Mouse (Mus musculus) T-helper 17 cell (primary cell): ENCODE results near the gene Ephb3.

Experiments used
- in situ Hi-C, 2 experiments: fragments of 300-600 bp; cut with MboI, MseI; formaldehyde crosslinking; loops; 1 replicate in 1 of 2; 2 replicates in 1 of 2; pipeline ENCODE4 v1.15.1; 2025; ENCODE audit warnings: high pct_unique_total_duplicates in 2 of 2

Ephb3 gene

DNA sequence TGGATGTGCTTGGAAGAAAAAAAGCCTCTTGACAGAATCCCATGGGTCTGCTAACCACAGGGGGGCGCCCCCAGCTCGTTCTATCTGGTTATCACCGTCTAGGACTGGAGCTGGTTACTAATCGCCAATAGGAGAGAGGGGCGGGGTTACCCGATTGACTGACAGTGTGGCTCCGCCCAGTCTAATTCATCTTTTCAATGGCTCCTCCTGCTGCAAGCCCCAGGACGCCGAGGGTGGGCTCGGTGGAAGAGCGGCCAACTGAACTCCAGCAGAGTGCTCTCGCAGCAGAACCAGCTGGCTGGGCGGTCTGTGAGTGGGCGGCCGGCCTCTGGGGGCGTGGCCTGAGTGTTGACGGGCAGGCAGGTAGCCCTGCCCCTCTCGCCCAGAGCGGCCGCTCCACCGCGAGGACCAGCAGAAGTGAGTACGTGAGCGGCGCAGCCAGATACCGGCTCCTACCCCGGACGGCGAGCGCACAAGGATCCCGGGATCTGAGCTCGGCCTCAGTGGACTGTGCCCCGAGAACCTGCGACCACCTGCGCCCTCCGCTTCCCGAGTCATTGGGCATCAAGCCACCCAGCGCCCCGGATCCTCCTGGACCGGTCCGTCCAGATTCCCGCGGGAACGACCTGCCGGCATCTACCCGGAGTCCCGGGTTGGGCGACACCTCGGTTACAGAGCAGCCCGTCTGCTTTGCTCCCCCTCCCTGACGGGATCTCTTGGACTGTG, at the start of gene Ephb3:
Gene Ephb3, plus strand, starts transcription at position 389 of the 726 bp plus-strand sequence.
- in situ Hi-C loops = no loop called here

DNA sequence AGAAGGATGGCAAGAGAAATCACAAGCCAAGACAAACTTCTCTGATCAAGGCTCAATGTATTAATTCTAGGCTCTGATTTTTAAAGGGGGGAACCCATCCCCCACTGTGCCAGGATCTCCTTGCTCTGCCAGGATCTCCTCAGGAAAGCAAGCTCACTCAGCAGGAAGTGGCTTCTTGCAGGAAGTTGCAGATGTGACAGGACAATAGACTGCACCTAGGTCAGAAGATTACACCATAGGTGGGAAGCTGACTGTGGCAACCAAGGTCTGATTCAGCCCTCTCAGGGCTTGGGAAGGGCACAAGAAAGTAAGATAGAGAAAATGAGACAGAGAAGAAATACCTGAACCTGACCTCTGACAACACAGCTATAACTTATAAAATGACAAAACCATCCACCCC, 48.3 kb upstream of the Ephb3 start:
- in situ Hi-C loops = loop anchor here in 1 of 2 experiments (10.0 kb wide), 1 partner anchor 231 kb away; no protein-coding TSS in a partner anchor

DNA sequence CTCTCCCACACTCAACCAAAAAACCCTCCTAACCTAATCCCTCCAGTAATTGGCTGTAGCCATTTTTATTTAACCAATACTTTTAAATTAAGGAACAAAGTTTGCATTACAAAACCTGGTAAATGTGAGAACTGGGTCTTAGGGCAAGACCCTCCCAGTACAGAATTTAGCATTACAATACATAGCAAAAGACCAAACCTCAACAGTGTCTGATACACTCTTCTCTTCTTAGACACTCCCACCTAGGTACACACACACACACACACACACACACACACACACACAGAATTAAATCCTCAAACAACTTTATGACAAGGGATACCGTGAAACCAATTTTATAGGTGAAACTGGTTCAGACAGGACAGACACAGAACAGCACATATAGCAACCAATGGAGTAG, 45.3 kb upstream of the Ephb3 start:
- in situ Hi-C loops = loop anchor here in 1 of 2 experiments (10.0 kb wide), 1 partner anchor 234 kb away; no protein-coding TSS in a partner anchor

DNA sequence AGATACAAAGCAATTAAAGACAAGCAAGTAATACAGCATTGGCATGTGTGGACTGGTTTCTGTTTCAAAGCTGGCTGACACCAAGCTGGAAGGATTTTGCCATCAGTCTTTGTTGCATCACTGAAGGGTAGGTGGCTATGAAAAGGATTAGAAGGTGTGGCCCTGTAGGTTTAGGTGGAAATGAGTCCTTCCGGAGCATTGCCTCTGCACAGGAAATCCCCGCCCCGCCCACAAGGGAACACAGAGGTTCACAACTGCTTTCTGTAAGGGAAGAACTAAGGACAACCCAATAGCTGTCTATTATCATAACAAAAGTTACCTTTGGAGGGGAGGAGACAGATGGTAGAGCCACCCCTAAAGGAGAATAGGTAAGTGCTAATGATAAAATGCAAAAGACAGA, 41.1 kb upstream of the Ephb3 start:
- in situ Hi-C loops = loop anchor here (5.0 to 10.0 kb wide), 2 partner anchors 91 to 259 kb away; no protein-coding TSS in a partner anchor

DNA sequence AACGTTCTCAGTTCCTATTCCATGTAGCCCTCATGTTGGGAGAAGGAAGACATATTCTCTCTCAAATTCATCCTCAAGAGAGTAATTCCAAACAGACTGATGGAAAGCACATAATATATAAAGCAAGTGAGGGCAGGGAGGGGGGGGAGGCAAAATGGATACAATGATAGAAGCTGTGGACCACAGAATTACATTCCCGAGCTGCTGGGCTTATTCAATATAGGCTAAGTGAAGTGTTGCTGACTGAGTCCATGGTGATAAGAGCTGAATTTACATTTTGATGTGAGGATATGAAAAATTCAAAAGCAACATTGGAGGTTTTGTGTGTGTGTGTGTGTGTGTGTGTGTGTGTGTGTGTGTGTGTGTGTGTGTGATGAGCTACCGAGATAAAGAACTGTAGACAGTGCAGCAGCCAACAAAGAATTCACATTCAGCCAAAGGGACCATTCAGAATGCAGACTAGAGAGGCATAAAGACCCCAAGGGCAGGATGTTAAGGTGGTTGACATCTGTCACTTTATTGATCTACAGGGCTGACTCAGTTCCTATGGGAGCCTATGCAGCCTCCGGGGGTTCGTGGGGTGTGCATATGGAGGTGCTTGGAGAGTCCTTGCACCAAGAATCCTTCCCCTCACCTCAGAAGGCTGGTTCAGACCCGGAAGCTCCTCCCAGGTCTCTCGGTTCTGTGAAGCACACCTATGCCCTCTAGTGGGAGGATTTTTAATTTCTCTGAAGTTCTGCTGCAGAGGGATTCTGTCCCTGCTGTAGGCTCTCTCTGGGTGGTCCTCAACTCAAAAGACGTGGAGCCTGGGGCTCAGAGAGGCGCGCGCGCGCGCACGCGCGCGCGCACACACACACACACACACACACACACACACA, 39.0 kb upstream of the Ephb3 start:
- in situ Hi-C loops = loop anchor here in 1 of 2 experiments (10.0 kb wide), 1 partner anchor 261 kb away; no protein-coding TSS in a partner anchor

DNA sequence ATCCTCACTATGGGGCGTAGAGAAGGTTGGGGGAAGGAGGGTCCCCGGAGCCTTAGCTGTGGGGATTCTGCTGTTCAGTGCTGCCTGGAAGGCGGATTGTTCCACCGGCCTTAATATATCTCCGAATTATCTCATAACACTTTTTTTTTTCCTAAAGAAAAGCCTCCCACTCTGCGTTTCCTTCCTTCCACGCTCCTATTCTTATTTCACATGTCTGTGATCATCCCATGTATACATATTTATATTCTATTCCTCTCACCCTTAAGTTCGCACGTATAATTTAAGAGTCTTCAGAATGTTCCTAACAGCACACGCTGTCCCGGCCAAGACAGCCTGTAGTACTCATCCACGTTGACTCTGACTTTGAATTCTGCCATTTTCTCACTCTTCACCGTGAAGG, 35.8 kb upstream of the Ephb3 start:
- in situ Hi-C loops = loop anchor here in 1 of 2 experiments (10.0 kb wide), 1 partner anchor 264 kb away; no protein-coding TSS in a partner anchor

DNA sequence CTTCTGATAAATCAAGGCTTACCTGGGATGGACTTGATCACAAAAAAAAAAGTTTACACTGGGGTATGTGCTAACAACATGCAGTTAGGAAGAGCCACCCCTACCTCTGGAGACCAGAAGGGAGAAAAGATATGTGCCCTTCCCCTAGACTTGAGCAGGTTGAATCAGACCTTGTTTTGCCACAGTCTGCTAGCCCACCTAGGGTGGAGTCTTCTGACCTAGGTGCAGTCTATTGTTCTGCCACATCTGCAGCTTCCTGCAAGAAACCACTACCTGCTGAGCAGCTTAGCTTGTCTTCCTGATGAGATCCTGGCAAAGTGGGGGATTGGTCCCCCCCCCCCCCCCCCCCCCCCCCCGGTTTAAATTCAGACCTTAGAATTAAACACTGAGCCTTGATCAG, 29.3 kb upstream of the Ephb3 start:
- in situ Hi-C loops = no loop called here

DNA sequence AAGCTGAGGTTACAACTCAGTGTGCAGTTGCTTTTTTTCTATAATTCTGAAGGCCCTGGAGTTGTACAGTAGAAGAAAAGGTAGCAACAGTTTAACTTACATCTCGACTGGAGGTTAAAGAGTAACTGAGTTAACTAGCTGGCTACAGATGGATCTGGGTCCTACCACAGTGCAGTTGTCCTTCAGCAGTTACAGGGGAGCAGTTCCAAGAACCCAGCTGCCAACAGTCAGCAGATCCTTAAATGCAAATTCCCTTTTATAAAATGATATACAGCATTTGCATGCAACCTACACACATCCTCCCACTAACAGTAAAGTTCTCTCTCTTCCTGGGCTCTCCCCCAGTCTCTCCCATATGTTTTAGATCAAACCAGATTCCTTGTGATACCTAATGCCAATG, 22.4 kb upstream of the Ephb3 start:
- in situ Hi-C loops = no loop called here

DNA sequence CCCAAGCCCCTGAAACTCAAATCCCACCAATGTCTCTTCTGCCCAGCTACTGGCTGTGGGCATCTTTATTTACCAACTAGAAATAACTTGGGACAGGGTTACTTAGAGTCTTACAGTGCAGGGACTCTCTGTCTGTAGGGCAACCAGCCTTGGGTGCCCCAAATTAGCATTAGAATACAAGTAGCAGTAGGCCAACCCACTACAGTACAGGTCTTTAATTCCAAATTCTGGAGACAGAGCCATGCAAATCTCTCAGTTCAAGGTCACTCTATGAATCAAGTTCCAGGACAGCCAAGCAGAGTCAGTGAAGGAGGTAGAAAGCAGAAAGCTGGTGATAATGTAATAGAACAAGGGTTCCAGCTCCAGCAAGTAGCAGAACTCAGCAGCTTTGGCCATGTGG, 19.9 kb upstream of the Ephb3 start:
- in situ Hi-C loops = no loop called here

DNA sequence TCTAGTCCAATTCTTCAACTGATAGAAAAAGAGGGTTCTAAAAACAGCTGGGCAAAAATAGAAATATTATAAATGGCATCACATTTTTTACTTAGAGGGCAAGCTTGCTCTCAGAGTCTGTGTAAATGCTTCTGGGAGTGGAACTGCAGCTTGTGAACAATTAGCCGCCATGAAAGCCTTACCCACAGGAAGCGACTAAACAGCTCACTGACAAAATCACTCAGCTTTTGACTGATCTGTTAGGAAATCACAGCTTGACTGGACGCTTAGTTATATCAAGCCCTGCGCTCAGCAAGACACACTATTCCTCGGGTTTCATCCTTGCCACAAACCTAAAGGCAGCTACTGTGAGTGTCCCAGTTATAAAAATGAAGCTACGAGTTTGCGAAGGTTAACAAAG, 17.0 kb upstream of the Ephb3 start:
- in situ Hi-C loops = no loop called here

DNA sequence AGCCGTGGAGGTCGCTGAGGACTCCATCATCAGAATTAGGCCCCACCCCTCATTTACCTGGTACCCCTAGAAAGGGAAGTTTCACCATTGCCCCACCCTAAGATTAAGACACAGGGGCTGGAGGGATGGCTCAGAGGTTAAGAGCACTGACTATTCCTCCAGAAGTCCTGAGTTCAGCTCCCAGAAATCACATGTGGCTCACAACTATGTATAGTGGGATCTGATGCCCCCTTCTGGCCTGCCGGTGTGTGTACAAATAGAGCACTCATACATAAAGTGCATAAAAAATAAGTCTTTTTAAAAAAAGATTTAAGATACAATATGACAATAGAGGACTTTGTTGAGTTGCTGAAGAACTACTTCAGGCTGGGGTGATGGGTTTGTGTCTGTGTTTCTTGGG, 16.2 kb upstream of the Ephb3 start:
- in situ Hi-C loops = no loop called here

DNA sequence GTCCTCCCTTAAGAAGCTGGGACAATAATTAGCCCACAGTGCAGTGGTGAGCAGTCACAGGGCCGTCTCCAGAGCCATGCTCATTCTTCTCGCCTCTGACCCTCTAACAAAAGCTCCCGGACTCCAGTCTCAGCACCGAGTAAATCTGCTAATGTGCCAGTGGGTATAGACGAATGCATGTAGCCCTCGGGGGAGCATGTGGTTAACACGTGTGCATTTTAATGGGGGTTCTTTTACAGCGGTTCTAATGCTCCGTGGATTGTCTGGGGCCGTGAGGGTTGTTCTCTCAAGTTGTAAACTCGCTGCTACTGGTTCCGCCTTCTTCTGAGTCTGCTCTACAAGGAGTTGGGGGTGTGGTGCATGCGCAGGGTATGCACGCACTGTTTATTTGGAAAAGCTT, 13.0 kb upstream of the Ephb3 start:
- in situ Hi-C loops = no loop called here

DNA sequence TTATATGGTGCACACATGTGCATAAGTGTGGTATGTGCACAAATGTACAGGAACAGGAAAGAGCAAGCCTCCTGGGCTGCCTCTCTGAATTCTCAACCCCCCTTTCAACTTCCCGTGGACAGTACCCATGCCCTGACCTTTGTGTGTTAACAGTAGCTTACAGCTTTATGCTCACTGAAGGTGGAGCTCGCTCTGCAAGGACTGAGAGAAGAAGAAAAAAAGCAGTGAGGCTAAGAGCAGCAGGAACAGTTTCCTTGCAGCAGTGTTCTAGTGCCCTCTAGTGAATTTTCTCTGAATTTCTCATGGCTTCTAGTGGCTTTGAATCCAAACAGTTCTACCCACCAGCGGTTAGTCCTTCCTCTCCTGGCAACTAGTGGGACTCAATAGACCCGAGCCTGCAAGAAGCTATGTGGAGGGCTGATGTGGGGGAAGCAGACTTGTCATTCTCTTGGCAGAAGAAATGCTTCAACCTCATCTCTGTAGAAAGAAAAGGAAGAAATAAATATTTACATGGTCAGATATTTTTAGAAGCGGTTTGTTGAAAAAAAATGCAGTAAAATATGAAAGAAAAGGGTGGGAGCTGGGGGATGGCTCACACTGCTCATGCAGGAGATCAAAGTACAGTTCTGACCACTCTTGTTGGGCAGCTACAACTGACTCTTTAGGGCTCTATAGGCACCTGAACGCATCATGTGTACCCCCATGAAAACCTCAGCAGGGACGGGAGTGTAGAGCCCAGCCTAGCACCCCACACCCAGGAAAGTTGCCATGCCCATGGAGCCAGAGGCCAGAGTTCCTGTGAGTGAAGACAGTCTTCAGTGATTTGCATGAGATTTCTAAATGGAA, 11.8 kb upstream of the Ephb3 start:
- in situ Hi-C loops = no loop called here

DNA sequence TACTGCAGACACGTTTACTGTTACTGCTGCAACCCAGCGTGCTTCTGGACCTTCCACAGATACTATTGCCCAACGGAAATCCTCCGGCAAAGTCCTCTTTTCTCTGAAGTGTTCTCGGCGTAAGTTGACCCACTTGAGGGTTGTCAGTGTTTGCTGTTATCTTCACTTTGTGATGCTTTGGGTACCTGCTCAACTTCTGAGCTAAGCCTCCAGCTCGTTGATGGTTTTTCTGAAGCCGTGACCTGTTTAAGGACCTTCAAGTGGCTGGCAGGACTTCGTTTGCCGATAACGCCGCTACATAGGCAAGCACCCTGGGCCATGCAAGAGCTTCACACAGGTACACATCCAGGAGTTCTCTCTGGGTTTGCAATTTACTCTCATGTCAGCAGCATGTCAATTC, 10.4 kb upstream of the Ephb3 start:
- in situ Hi-C loops = no loop called here

DNA sequence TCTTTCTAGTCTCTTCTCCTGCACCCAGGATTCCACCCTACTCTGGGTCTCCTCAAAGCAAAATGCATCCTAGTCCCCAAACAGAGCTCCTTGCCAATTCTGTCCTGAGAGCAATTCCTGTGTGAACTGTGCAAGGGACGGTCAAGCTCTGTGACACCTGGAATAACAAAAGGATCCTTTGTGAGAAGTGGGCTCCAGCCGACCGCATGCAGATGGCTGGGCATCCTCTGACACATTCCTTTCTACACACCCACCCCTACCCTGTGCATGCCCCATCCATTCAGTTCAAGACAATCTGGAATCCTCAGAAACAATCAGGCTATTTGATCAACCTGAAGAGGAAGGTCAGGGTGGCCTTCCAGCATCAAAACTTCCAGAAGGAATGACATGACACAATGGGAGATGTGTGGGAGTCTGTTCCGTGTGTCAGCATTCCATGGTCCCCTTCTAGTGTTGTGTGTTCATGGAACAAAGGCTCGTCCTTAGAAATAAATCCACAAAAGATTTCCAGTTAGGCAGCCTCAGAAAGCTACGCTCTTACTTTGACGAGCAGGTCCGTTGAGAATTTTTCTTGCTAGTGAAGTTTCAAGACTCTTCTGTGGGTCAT, 9.2 kb upstream of the Ephb3 start:
- in situ Hi-C loops = loop anchor here (5.0 kb wide), 1 partner anchor 197 kb away; no protein-coding TSS in a partner anchor

DNA sequence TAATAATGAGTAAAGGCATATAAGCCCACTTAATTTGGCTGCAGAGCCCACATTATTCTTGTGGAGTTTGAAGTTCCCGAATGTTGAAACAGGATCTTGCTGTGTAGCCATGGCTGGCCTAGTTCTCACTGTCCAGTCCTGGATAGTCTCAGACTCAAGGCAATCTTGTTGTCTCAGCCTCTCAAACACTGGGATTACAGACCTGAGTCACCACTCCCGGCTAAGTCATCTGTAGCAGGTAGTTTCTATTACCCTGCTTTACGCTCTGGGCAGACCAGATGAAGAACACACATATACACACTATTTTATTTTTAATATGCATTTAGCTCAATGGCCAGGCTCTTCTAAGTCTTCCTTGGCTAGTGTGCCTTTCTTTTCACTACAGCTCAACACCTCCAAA, 8.0 kb upstream of the Ephb3 start:
- in situ Hi-C loops = loop anchor here (5.0 kb wide), 1 partner anchor 196 kb away; no protein-coding TSS in a partner anchor

DNA sequence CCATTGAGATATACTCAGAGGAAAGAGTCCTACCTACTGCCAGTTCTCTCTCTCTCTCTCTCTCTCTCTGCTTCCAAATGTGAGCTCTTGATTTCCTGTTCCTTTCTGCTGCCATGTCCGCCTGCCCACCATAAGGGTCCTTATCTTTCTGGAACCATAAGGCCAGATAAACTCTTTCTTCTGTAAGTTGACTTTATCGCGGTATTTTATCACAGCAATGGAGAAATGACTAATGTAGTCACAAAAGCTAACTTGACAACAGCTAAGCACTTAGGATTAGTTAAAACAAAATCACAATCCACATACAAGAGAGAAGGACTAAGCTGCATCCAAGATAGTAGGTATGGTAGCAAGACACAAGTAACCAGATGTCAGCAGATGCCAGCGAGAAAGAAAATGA, 7.0 kb upstream of the Ephb3 start:
- in situ Hi-C loops = loop anchor here (5.0 kb wide), 1 partner anchor 195 kb away; no protein-coding TSS in a partner anchor

DNA sequence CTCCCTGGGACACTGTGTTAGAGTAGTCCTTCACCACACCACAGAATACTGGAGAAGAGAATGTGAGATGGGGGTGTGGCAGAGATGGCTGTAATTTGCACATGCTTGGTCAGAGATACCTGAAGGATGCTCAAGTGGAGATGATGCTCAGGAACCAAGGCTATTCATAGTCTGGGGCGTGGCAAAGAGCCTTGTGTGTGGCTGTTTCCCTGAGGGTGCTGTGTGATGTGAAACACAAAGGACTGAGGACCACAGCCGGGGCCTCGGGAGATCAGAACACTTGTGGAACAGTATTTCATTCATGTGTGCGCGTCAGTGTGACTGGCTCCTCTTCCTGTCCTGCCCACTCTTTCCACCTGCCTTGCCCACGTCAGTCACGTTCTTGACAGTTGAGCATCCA, 6.5 kb upstream of the Ephb3 start:
- in situ Hi-C loops = loop anchor here (5.0 kb wide), 1 partner anchor 194 kb away; no protein-coding TSS in a partner anchor

DNA sequence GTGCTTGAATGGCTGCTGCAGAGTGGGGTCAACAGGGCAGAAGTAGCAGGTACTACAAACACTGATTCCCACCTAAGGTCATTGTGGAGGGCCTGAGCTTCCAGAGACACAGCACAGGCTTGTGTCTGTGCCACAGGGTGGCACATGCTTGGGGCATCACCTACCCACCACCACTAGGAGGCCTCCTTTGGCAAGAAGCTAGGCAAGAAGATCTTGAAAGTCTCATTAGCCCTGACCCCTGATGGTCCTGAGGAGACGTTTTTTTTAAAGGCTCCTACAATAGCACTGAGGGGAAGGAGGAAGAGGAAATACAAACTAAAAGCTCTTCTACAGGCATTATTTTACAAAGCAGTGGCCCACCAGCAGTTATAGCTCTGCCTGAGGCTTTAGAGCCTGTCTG, 6.0 kb upstream of the Ephb3 start:
- in situ Hi-C loops = loop anchor here (5.0 kb wide), 1 partner anchor 194 kb away; no protein-coding TSS in a partner anchor

DNA sequence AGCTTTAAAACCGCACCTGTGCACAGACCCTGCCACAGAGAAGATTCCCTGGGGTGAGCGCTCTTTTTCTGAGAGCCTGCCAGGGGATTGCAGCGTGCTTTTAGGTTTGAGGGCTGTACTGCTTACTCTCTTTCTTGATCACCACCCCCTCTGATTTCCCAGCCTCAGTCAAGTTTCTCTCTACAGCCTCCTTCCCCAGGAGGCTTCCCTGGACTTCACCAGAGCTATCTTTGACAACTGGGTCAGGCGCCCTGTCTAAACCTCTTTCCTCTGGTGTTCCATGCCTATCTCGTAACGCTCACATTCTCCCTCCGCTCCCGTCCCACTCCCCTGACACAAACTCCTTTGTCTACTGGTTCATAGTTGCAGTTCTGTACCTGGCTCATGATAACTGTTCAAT, 5.1 kb upstream of the Ephb3 start:
- in situ Hi-C loops = loop anchor here (5.0 kb wide), 1 partner anchor 193 kb away; no protein-coding TSS in a partner anchor

DNA sequence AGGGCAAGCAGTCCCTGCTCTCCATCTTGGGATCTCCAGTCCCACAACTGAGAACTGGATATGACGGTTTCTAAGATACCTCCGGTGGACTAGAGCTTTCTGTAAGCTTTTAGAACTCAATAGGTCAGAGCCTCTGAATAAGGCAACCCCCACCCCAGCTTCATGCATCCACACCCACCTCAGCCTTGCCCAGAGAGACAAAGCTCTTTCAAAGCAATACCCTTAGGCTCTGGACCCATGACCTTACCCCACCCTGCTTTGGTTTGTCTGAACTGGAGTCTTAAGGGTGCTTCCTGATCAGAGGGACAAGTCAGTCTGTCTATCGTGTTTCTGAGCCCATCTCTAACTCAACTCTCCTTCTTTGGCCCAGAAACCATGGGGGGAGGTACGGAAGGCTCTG, 1.8 kb upstream of the Ephb3 start:
- in situ Hi-C loops = no loop called here
